20 mouse cellular contexts compared by ENCODE assay signal in the genomic region with DNA sequence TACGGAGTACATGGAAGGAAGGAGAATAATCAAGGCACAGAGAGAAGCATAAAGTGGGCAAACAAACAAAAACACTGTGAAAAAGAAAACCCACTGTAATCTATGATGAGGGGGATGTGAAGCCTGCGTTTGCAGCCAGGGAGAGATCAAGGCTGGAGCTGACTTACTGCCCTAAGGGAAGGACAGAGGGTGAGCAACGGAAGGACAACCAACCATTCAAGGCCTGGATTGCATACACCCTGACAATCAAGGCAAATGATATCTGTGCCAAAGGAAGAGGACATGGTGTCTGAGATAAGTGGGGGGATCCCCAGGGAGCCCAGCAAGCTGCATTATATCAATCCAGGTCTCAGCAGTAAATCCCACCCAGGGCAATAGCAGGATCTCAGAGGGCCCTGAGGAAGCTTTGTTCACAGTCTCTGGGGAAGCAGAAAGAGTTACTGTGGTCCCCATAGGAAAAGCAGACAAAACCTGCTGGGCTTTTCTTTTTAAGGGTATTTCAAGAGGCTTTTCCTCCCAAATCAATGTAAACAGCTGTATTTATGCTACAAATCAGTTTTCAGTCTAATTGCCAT.
DNase-seq lines count a peak whose midpoint lies in the region; ATAC-seq and TF ChIP-seq lines count a peak whose summit lies in the region.
"Had no signal": no experiment of that assay in that cellular context is flagged by ENCODE, and none has a peak within 500 bp of the region (broad histone marks: within the 10 kb centered on the region; RNA-seq: fewer than 3 reads in every experiment).

No protein-coding gene starts in this region.

- no peak overlapping the region for H3K4me3 ChIP-seq in liver, embryonic 14.5 days (ENCODE audit: insufficient read depth in 1 of 2, low read depth in 2 of 2, low read length in 2 of 2)
- no peak overlapping the region for H3K4me3 ChIP-seq in liver, embryonic 11.5 days (ENCODE audit: low read depth, low read length)
- H3K4me3 ChIP-seq in forebrain, embryonic 11.5 days (ENCODE audit: low read depth, low read length), result no peak overlapping the region
- H3K4me3 ChIP-seq: embryonic facial prominence, embryonic 12.5 days; forebrain, embryonic 12.5 days; heart, adult 2 months; heart, embryonic 13.5 days; hindbrain, embryonic 12.5 days had no signal

- ATAC-seq in liver, embryonic 14.5 days (ENCODE audit: insufficient read depth), result peak; percentile 26; the same call in 1 of the 2 replicates
- ATAC-seq in liver, embryonic 11.5 days (replicated peaks; ENCODE audit: low FRiP score), result no peak
- ATAC-seq in forebrain, embryonic 11.5 days (replicated peaks; ENCODE audit: low FRiP score), result no peak
- ATAC-seq: forebrain, embryonic 16.5 days; hindbrain, embryonic 16.5 days; inflammation-experienced regulatory T-cells, adult 6 months had no signal

- no peak overlapping the region for H3K4me2 ChIP-seq in liver, embryonic 14.5 days (ENCODE audit: low read depth)
- no peak overlapping the region for H3K4me2 ChIP-seq in liver, embryonic 11.5 days
- no peak overlapping the region for H3K4me2 ChIP-seq in forebrain, embryonic 11.5 days (ENCODE audit: low read depth, low read length, severe bottlenecking)
- H3K4me2 ChIP-seq: embryonic facial prominence, embryonic 12.5 days; forebrain, embryonic 12.5 days; heart, embryonic 13.5 days; hindbrain, embryonic 12.5 days had no signal

- WGBS in liver, embryonic 14.5 days (ENCODE audit: insufficient replicate concordance), result 46% methylated on average over 3 of the region's 3 CpGs
- WGBS in liver, embryonic 11.5 days, result 57% methylated on average over 3 of the region's 3 CpGs
- WGBS in forebrain, embryonic 11.5 days, result 55% methylated on average over 3 of the region's 3 CpGs

- TF ChIP-seq EP300 in liver, embryonic 14.5 days (IDR thresholded peaks at IDR 0.05; ENCODE audit: low read depth), result no peak

- H3K27me3 ChIP-seq in liver, embryonic 14.5 days (ENCODE audit: control insufficient read depth, insufficient read depth, low read length), result no peaks in the 10 kb centered on the region
- H3K27me3 ChIP-seq in liver, embryonic 11.5 days (replicated peaks; ENCODE audit: control insufficient read depth, insufficient read depth, low read length), result no peaks in the 10 kb centered on the region
- no peaks in the 10 kb centered on the region for H3K27me3 ChIP-seq in forebrain, embryonic 11.5 days (ENCODE audit: control insufficient read depth, insufficient read depth, low read length)
- H3K27me3 ChIP-seq: embryonic facial prominence, embryonic 12.5 days; forebrain, embryonic 12.5 days; heart, embryonic 13.5 days; hindbrain, embryonic 12.5 days had no signal

- no peak overlapping the region for H3K27ac ChIP-seq in liver, embryonic 14.5 days
- H3K27ac ChIP-seq in liver, embryonic 11.5 days (ENCODE audit: low read depth, low read length), result no peak overlapping the region
- H3K27ac ChIP-seq in forebrain, embryonic 11.5 days (ENCODE audit: low read depth, low read length), result no peak overlapping the region
- H3K27ac ChIP-seq: embryonic facial prominence, embryonic 12.5 days; forebrain, embryonic 12.5 days; heart, adult 2 months; heart, embryonic 13.5 days; hindbrain, embryonic 12.5 days had no signal

- H3K9ac ChIP-seq in liver, embryonic 14.5 days (replicated peaks), result no peak overlapping the region
- H3K9ac ChIP-seq in liver, embryonic 11.5 days (ENCODE audit: low read depth, low read length), result no peak overlapping the region
- H3K9ac ChIP-seq in forebrain, embryonic 11.5 days (ENCODE audit: low read length), result no peak overlapping the region
- H3K9ac ChIP-seq: embryonic facial prominence, embryonic 12.5 days; forebrain, embryonic 12.5 days; heart, embryonic 13.5 days; hindbrain, embryonic 12.5 days had no signal

- no peak for DNase-seq in liver, embryonic 14.5 days (ENCODE audit: low read depth in 3 of 3, low spot score in 3 of 3)
- DNase-seq in liver, embryonic 11.5 days (ENCODE audit: low spot score), result no peak
- peak; percentile 26 for DNase-seq in ovary, adult 18-20 months (ENCODE audit: low spot score)
- DNase-seq in ovary, postnatal 14 days (ENCODE audit: low spot score), result no peak
- DNase-seq in adrenal gland, postnatal 14 days, result peak; percentile 52
- no peak for DNase-seq in forebrain, embryonic 11.5 days (ENCODE audit: low spot score)
- no peak for DNase-seq in frontal cortex, postnatal 25 days (ENCODE audit: low spot score in 2 of 2)
- DNase-seq: cerebellum, adult 11-12 months; cerebellum, adult 9-10 months; cerebellum, postnatal 25 days; gastrocnemius, postnatal 14 days; heart, adult 2 months; heart, postnatal 36 days had no signal

- no peak for TF ChIP-seq CTCF in liver, embryonic 14.5 days (IDR thresholded peaks at IDR 0.05; ENCODE audit: low read depth)

- H3K36me3 ChIP-seq in liver, embryonic 14.5 days (replicated peaks; ENCODE audit: control insufficient read depth, insufficient read depth, low read depth), result no peaks in the 10 kb centered on the region
- H3K36me3 ChIP-seq in liver, embryonic 11.5 days (ENCODE audit: control insufficient read depth, insufficient read depth, low read length), result no peaks in the 10 kb centered on the region
- no peaks in the 10 kb centered on the region for H3K36me3 ChIP-seq in forebrain, embryonic 11.5 days (ENCODE audit: control insufficient read depth, insufficient read depth, low read length)
- H3K36me3 ChIP-seq: embryonic facial prominence, embryonic 12.5 days; forebrain, embryonic 12.5 days; heart, embryonic 13.5 days; hindbrain, embryonic 12.5 days had no signal

- H3K4me1 ChIP-seq in liver, embryonic 14.5 days (replicated peaks; ENCODE audit: control insufficient read depth in 2 of 2, insufficient read depth in 2 of 2, low read length in 1 of 2), result no peaks in the 10 kb centered on the region
- no peaks in the 10 kb centered on the region for H3K4me1 ChIP-seq in liver, embryonic 11.5 days (replicated peaks; ENCODE audit: control insufficient read depth, insufficient read depth, low read length)
- H3K4me1 ChIP-seq in forebrain, embryonic 11.5 days (replicated peaks; ENCODE audit: control insufficient read depth, insufficient read depth, low read length), result no peaks in the 10 kb centered on the region

- no peaks in the 10 kb centered on the region for H3K9me3 ChIP-seq in liver, embryonic 14.5 days (ENCODE audit: control insufficient read depth, low read length)
- H3K9me3 ChIP-seq in liver, embryonic 11.5 days (ENCODE audit: control insufficient read depth, low read length), result no peaks in the 10 kb centered on the region
- H3K9me3 ChIP-seq in forebrain, embryonic 11.5 days (ENCODE audit: control insufficient read depth, low read length), result no peaks in the 10 kb centered on the region
- H3K9me3 ChIP-seq: embryonic facial prominence, embryonic 12.5 days; forebrain, embryonic 12.5 days; heart, embryonic 13.5 days; hindbrain, embryonic 12.5 days had no signal

Comparison
In these comparisons a context has a peak if more than half of its experiments do, and no peak if none do; other contexts are left out.
1. DNase-seq: peak in ovary, adult 18-20 months (single experiment) and adrenal gland, postnatal 14 days (single experiment); none in liver, embryonic 14.5 days (0 of 3), liver, embryonic 11.5 days (single experiment), ovary, postnatal 14 days (single experiment), forebrain, embryonic 11.5 days (single experiment) and frontal cortex, postnatal 25 days (0 of 2).